ENCODE assay signal across 15 mouse cellular contexts in genomic region chr8:128057845-128058244, GRCm38 (mm10).
"Had no signal": no experiment of that assay in that cellular context is flagged by ENCODE, and none has a peak within 500 bp of the region (broad histone marks: within the 10 kb centered on the region; RNA-seq: fewer than 3 reads in every experiment).

No protein-coding gene starts in this region.

- H3K27me3 ChIP-seq: liver, embryonic 15.5 days; stomach, embryonic 15.5 days had no signal

- DNase-seq: kidney, adult 8-10 months; kidney, postnatal 25 days; lung, adult 2 months; lung, postnatal 36 days; midbrain, embryonic 14.5 days; right cerebral cortex, postnatal 4 days; spleen, adult 18-20 months; thymus, postnatal 36 days had no signal

- H3K4me1 ChIP-seq: liver, embryonic 15.5 days; midbrain, embryonic 10.5 days; stomach, embryonic 15.5 days had no signal

- H3K4me3 ChIP-seq: left cerebral cortex, adult 2 months; limb, embryonic 10.5 days; liver, embryonic 15.5 days; midbrain, embryonic 10.5 days; stomach, embryonic 15.5 days had no signal

- H3K27ac ChIP-seq: left cerebral cortex, adult 2 months; limb, embryonic 10.5 days; liver, embryonic 15.5 days; midbrain, embryonic 10.5 days; stomach, embryonic 15.5 days had no signal

- H3K36me3 ChIP-seq: limb, embryonic 10.5 days; liver, embryonic 15.5 days; midbrain, embryonic 10.5 days; stomach, embryonic 15.5 days had no signal

- H3K9me3 ChIP-seq: limb, embryonic 10.5 days; liver, embryonic 15.5 days; midbrain, embryonic 10.5 days; stomach, embryonic 15.5 days had no signal

- H3K4me2 ChIP-seq: liver, embryonic 11.5 days; liver, embryonic 15.5 days; stomach, embryonic 15.5 days had no signal

- H3K9ac ChIP-seq: liver, embryonic 15.5 days; stomach, embryonic 15.5 days had no signal

- ATAC-seq: lung, postnatal 0 days had no signal
